Mouse (Mus musculus) cerebellum, adult 2 months (tissue): ENCODE measurements around the gene A730061H03Rik.

Experiments used
- CTCF ChIP-seq: fragments of 200-500 bp; IDR thresholded peaks from 2 replicates; pipeline ENCODE4 v1.5.1; 2011; ENCODE audit warnings: low read depth, mild to moderate bottlenecking, control low read depth, low read length, moderate library complexity, borderline replicate concordance; ENCODE audit not compliant: insufficient read depth
- POLR2A ChIP-seq: fragments of 200-500 bp; IDR thresholded peaks from 2 replicates; pipeline ENCODE4 v1.6.1; 2011; ENCODE audit warnings: low read length, control low read depth, borderline replicate concordance; ENCODE audit not compliant: insufficient read depth

DNA sequence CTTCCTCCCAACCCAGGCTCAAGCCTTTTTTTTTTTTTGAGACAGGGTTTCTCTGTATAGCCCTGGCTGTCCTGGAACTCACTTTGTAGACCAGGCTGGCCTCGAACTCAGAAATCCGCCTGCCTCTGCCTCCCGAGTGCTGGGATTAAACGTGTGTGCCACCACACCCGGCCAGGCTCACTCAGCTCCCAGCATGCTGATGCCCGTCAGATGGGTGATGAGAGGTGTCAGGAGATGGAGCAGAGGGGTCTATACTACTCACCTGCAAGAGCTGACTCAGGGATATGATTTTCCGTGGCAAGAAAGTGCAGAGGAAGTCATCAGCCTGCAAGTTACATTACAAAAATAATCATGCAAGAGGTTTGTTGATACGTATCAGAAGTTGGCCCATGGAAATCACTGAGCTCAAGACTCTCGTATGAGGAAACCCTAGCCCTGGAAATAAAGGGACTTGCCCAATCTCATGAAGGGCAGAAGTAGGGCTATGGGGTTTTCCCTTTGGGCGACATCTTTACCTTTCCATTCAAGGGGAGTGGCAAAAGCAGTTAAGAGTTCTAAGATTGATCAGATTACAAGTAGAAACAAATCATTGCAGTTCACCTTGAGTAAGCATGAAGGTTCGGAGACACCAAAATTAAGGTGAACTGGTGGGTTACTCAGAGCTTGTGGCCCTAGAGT is 29.7 kb upstream of the A730061H03Rik start:
- no peak for TF ChIP-seq CTCF
- no peak for TF ChIP-seq POLR2A
